Mouse (Mus musculus) bone marrow, adult 2 months (tissue): ENCODE measurements around the gene Ccnf.

Experiments
- CTCF ChIP-seq: fragments of 200-500 bp; IDR thresholded peaks from 2 replicates; pipeline ENCODE4 v1.5.1; 2011; ENCODE audit warnings: low read length, control low read depth; ENCODE audit not compliant: control insufficient read depth, insufficient read depth
- POLR2A ChIP-seq: fragments of 200-500 bp; IDR thresholded peaks from 2 replicates; pipeline ENCODE4 v1.6.1; 2011; ENCODE audit warnings: low read depth, mild to moderate bottlenecking, control low read depth, low read length, borderline replicate concordance; ENCODE audit not compliant: control insufficient read depth

DNA sequence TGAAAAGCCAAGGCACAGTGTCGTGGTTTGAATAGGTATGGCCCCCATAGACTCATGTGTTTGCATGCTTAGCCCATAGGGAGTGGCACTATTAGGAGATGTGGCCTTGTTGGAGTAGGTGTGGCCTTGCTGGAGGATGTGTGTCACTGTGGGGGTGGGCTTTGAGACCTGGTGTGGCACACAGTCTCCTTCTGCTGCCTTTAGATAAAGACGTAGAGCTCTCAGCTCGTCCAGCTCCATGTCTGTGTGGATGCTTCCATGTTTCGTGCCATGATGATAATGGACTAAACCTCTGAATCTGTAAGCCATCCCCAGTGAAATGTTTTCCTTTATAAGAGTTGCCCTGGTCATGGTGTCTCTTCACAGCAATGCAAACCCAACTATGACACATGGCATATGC lies 28.6 kb upstream of the Ccnf start:
- no peak for TF ChIP-seq CTCF
- TF ChIP-seq POLR2A, result no peak
